Mouse (Mus musculus): ENCODE results near the gene Ccdc155. TPM values are rescaled to one million over a fixed set of nuclear protein-coding genes. Genes with fewer than 3 reads are reported as not detected.
"Not testable (repeated sequence)": the region's sequence is repeated elsewhere in the genome, so short reads cannot be mapped to it uniquely, and the experiment has no call there.

Gene Ccdc155
- total RNA-seq, 2 experiments from 2014 or later = 0.67 TPM; not detected in 1

GRCm38 (mm10) chr7:45192585-45193310, 11.9 kb downstream of the Ccdc155 start:
- ATAC-seq (replicated peaks; ENCODE audit: poor library complexity, severe bottlenecking) = no peak

GRCm38 (mm10) chr7:45191803-45192363, 12.8 kb downstream of the Ccdc155 start:
- ATAC-seq (replicated peaks; ENCODE audit: poor library complexity, severe bottlenecking) = no peak

- no peak for ATAC-seq (replicated peaks; ENCODE audit: poor library complexity, severe bottlenecking)
These were observed 13.5 kb downstream of the Ccdc155 start for GRCm38 (mm10) chr7:45191161-45191560.

GRCm38 (mm10) chr7:45190186-45190585, 14.5 kb downstream of the Ccdc155 start:
- no peak for ATAC-seq (replicated peaks; ENCODE audit: poor library complexity, severe bottlenecking)

- no peak for ATAC-seq (replicated peaks; ENCODE audit: poor library complexity, severe bottlenecking)
These were observed 15.1 kb downstream of the Ccdc155 start for GRCm38 (mm10) chr7:45189600-45189999.

GRCm38 (mm10) chr7:45185921-45186320, 18.8 kb downstream of the Ccdc155 start:
- ATAC-seq (replicated peaks; ENCODE audit: poor library complexity, severe bottlenecking) = no peak

- no peak for ATAC-seq (replicated peaks; ENCODE audit: poor library complexity, severe bottlenecking)
These were observed 21.0 kb downstream of the Ccdc155 start for GRCm38 (mm10) chr7:45183672-45184071.

GRCm38 (mm10) chr7:45182606-45183005, 22.1 kb downstream of the Ccdc155 start:
- peak; percentile 2; the same call in 1 of the 2 replicates for ATAC-seq (replicated peaks; ENCODE audit: poor library complexity, severe bottlenecking)

GRCm38 (mm10) chr7:45182199-45182601, 22.5 kb downstream of the Ccdc155 start:
- ATAC-seq (replicated peaks; ENCODE audit: poor library complexity, severe bottlenecking) = peak; percentile 91

- peak; percentile 13; the same call in 1 of the 2 replicates for ATAC-seq (replicated peaks; ENCODE audit: poor library complexity, severe bottlenecking)
These were observed 23.2 kb downstream of the Ccdc155 start for GRCm38 (mm10) chr7:45181540-45181939.

GRCm38 (mm10) chr7:45180896-45181477, 23.7 kb downstream of the Ccdc155 start, which contains the start of gene Pth2:
Pth2 (plus strand) TSS chr7:45180995.
- ATAC-seq (replicated peaks; ENCODE audit: poor library complexity, severe bottlenecking) = no peak

GRCm38 (mm10) chr7:45179469-45179868, 25.2 kb downstream of the Ccdc155 start, which contains the start of gene Gfy:
Gfy (minus strand) TSS chr7:45179569.
- no peak for ATAC-seq (replicated peaks; ENCODE audit: poor library complexity, severe bottlenecking)

- ATAC-seq (replicated peaks; ENCODE audit: poor library complexity, severe bottlenecking) = no peak
These were observed 26.1 kb downstream of the Ccdc155 start for GRCm38 (mm10) chr7:45178550-45178949.

GRCm38 (mm10) chr7:45176356-45176755, 28.3 kb downstream of the Ccdc155 start:
- ATAC-seq (replicated peaks; ENCODE audit: poor library complexity, severe bottlenecking) = no peak

GRCm38 (mm10) chr7:45175929-45176328, 28.8 kb downstream of the Ccdc155 start:
- no peak for ATAC-seq (replicated peaks; ENCODE audit: poor library complexity, severe bottlenecking)

- ATAC-seq (replicated peaks; ENCODE audit: poor library complexity, severe bottlenecking) = no peak
These were observed 29.3 kb downstream of the Ccdc155 start for GRCm38 (mm10) chr7:45175398-45175797.

GRCm38 (mm10) chr7:45174567-45175280, 30.0 kb downstream of the Ccdc155 start:
- peak; percentile 21; the same call in 1 of the 2 replicates for ATAC-seq (replicated peaks; ENCODE audit: poor library complexity, severe bottlenecking)

GRCm38 (mm10) chr7:45173772-45174171, 30.9 kb downstream of the Ccdc155 start:
- ATAC-seq (replicated peaks; ENCODE audit: poor library complexity, severe bottlenecking) = not testable (repeated sequence)

GRCm38 (mm10) chr7:45172974-45173373, 31.7 kb downstream of the Ccdc155 start:
- 0 out of 2 replicates have a peak, but pooled peaks have one; percentile 15 for ATAC-seq (replicated peaks; ENCODE audit: poor library complexity, severe bottlenecking)

- ATAC-seq (replicated peaks; ENCODE audit: poor library complexity, severe bottlenecking) = no peak
These were observed 35.2 kb downstream of the Ccdc155 start for GRCm38 (mm10) chr7:45169495-45169894.

- no peak for ATAC-seq (replicated peaks; ENCODE audit: poor library complexity, severe bottlenecking)
These were observed 36.0 kb downstream of the Ccdc155 start for GRCm38 (mm10) chr7:45168656-45169055.
